Mouse (Mus musculus) ES-Bruce4 (cell line): ENCODE results near the gene Pomc.

Source experiments
- CTCF ChIP-seq: IDR thresholded peaks from one replicate; pipeline ENCODE4 v1.8.1; 2011; ENCODE audit warnings: low read depth, low read length
- EP300 ChIP-seq: IDR thresholded peaks from 2 replicates; pipeline ENCODE4 v1.6.1; 2011; ENCODE audit warnings: low read depth, low read length; ENCODE audit not compliant: insufficient read depth
- POLR2A ChIP-seq: IDR thresholded peaks from one replicate; pipeline ENCODE4 v1.8.1; 2011; ENCODE audit warnings: low read length; ENCODE audit not compliant: insufficient read depth

DNA sequence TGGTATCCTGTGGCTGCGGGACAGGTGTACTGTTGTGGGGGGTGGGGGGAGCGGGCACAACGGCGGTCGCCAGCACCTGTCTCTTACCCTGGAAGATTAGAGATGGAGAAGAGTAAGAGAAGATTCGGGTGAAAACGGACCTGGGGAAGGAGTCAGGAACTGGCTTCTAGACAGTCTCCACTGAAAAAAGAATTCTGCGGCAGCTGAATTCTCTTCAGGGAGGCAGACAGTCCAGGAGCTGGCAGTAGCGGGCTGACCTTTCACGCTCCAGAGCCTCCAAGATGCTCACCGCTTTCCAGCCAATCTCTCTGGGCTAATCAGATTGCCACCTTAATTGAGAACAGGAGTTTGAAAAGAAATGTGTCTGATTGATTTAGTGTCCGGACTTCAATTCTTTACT, 54.0 kb downstream of the Pomc start:
- TF ChIP-seq CTCF, result no peak
- no peak for TF ChIP-seq EP300
- no peak for TF ChIP-seq POLR2A
